Mouse (Mus musculus) limb, embryonic 14.5 days (tissue): ENCODE results near the gene Gm13420. TPM values are rescaled to one million over a fixed set of nuclear protein-coding genes. Genes with fewer than 3 reads are reported as not detected.

Source experiments
- ATAC-seq: fragments of 200-750 bp; cut with Nextera tagmentation; 2 replicates; pipeline ENCODE4 v1.8.0; 2017; ENCODE audit warnings: low read depth, moderate number of reproducible peaks, moderate TSS enrichment; ENCODE audit not compliant: low FRiP score
- DNase-seq: peaks from one replicate; pipeline ENCODE4 v3.0.0-alpha.2; 2015; ENCODE audit warnings: low spot score
- H3K27ac ChIP-seq: fragments of 300-500 bp; sonication (generic); replicated peaks from 2 replicates; pipeline ENCODE4 v1.5.1; 2014; ENCODE audit warnings: low read depth, mild to moderate bottlenecking, low read length, moderate library complexity, mixed read lengths
- H3K27me3 ChIP-seq: fragments of 300-500 bp; sonication (generic); 2 replicates; pipeline ENCODE4 v1.6.1; 2014; ENCODE audit warnings: low read length, mixed read lengths; ENCODE audit not compliant: control insufficient read depth, insufficient read depth
- H3K36me3 ChIP-seq: fragments of 300-500 bp; sonication (generic); 2 replicates; pipeline ENCODE4 v1.6.1; 2014; ENCODE audit warnings: mild to moderate bottlenecking, low read length, moderate library complexity, mixed read lengths; ENCODE audit not compliant: control insufficient read depth, insufficient read depth
- H3K4me1 ChIP-seq: fragments of 300-500 bp; sonication (generic); 2 replicates; pipeline ENCODE4 v1.6.1; 2014; ENCODE audit warnings: antibody characterized with exemption, low read length, mixed read lengths; ENCODE audit not compliant: control insufficient read depth, insufficient read depth
- H3K4me2 ChIP-seq: fragments of 300-500 bp; sonication (generic); replicated peaks from 2 replicates; pipeline ENCODE4 v1.6.1; 2014; ENCODE audit warnings: low read depth, mild to moderate bottlenecking, low read length, moderate library complexity; ENCODE audit not compliant: severe bottlenecking
- H3K4me3 ChIP-seq: fragments of 300-500 bp; sonication (generic); replicated peaks from 2 replicates; pipeline ENCODE4 v1.5.1; 2014; ENCODE audit warnings: low read length
- H3K9ac ChIP-seq: fragments of 300-500 bp; sonication (generic); 2 replicates; pipeline ENCODE4 v1.6.1; 2014; ENCODE audit warnings: mild to moderate bottlenecking, low read depth, low read length, moderate library complexity; ENCODE audit not compliant: severe bottlenecking
- H3K9me3 ChIP-seq: fragments of 300-500 bp; sonication (generic); 2 replicates; pipeline ENCODE4 v1.6.1; 2016; ENCODE audit warnings: low read length; ENCODE audit not compliant: control insufficient read depth
- POLR2A ChIP-seq: fragments of 200-500 bp; IDR thresholded peaks from 2 replicates; pipeline ENCODE4 v1.8.0; 2012; ENCODE audit warnings: inconsistent platforms, mild to moderate bottlenecking, moderate library complexity, borderline replicate concordance; ENCODE audit not compliant: insufficient read depth, insufficient read length; ENCODE audit errors: extremely low read depth
- WGBS: fragments of 180-500 bp; shearing (Covaris S2); extraction: QIAGEN DNeasy Blood & Tissue Kit; methylation state at CpG from one replicate; pipeline ENCODE4 v1.1.7; 2014; 5-methylcytosine and 5-hydroxymethylcytosine counted together
- polyA plus RNA-seq, 2 experiments: library from polyadenylated mRNA; depleted of rRNA in 1 of 2; stranded (reverse) in 1 of 2; unstranded in 1 of 2; fragments of >200 nt; fragmentation: Nextera tagmentation in 1 of 2; extraction: Ambion mirVana in 1 of 2; gene quantifications; 2 replicates each; pipeline versions ENCODE4 v1.2.1 to v1.2.3; 2012 to 2014

The Gm13420 gene
- polyA plus RNA-seq, 2 experiments, result 0.05 to 0.17 TPM

- H3K4me2 ChIP-seq, result no peak overlapping the region
- ATAC-seq (no peak), DNase-seq (no peak)
- no peaks in the 10 kb centered on the region for H3K4me1 ChIP-seq
- no peak overlapping the region for H3K4me3 ChIP-seq
- H3K36me3 ChIP-seq, result peaks cover 89% of the 10 kb centered on the region
- no peaks in the 10 kb centered on the region for H3K9me3 ChIP-seq
- TF ChIP-seq POLR2A, result no peak
- WGBS, result 90% methylated on average over 12 of the region's 12 CpGs
- no peak overlapping the region for H3K27ac ChIP-seq
- no peaks in the 10 kb centered on the region for H3K27me3 ChIP-seq
- no peak overlapping the region for H3K9ac ChIP-seq
These were observed 15.8 kb downstream of the Gm13420 start for GRCm38 (mm10) chr2:29735708-29736107.

GRCm38 (mm10) chr2:29733348-29733747 lies 18.1 kb downstream of the Gm13420 start:
- Histone ChIP-seq H3K4me3 (no peak overlapping the region), H3K36me3 (peaks cover 85% of the 10 kb centered on the region), H3K9ac (no peak overlapping the region), H3K9me3 (no peaks in the 10 kb centered on the region), H3K4me1 (no peaks in the 10 kb centered on the region), H3K27me3 (no peaks in the 10 kb centered on the region), H3K27ac (no peak overlapping the region), H3K4me2 (no peak overlapping the region)
- DNase-seq, result no peak
- TF ChIP-seq POLR2A, result no peak
- ATAC-seq, result no peak
- whole genome bisulfite sequencing, result 100% methylated on average over 4 of the region's 5 CpGs

DNA sequence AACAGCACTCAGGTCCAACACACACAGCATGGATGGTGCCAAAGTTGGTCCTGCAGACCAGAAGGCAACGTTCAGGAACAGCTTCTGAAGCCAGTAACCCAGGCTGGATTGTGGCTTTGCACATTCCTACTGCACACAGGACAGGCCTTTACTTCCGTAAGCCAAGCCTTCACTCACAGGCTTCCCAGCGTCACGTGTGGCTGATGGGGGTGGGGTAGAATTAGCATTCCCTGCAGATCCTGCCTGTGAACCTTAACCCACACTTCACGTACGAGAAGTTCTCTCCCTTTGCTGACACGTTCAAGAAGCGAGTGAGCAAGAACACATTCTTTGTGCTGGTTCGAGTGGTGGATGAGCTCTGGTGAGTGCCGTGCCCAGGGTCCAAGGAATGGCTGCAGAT lies 18.9 kb downstream of the Gm13420 start:
- no peaks in the 10 kb centered on the region for H3K27me3 ChIP-seq
- H3K27ac ChIP-seq, result no peak overlapping the region
- no peak for TF ChIP-seq POLR2A
- DNase-seq (no peak), ATAC-seq (no peak)
- no peak overlapping the region for H3K4me2 ChIP-seq
- H3K4me3 ChIP-seq, result no peak overlapping the region
- H3K9me3 ChIP-seq, result no peaks in the 10 kb centered on the region
- 92% methylated on average over 10 of the region's 10 CpGs for WGBS
- no peaks in the 10 kb centered on the region for H3K4me1 ChIP-seq
- H3K36me3 ChIP-seq, result peaks cover 85% of the 10 kb centered on the region
- no peak overlapping the region for H3K9ac ChIP-seq

DNA sequence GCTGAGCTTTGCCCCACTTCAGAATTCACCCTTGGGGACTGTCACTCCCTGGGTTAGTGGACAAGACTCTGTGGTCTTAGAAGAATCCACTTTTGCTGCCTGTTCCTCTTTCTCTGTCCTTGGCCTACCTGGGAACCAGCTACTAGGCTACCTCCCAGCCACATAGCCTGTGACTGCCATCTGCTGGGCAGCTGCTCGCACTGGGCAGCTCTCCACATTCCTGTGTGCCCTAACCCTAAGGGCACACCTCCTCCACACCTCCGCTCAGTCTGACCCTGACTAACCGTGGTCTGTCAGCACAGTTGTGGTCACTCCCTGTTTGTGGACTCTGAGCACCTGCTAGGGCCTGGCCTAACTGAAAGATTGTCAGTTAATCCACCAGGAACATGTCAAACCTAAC lies 19.9 kb downstream of the Gm13420 start:
- Histone ChIP-seq H3K4me1 (no peaks in the 10 kb centered on the region), H3K9me3 (no peaks in the 10 kb centered on the region), H3K27ac (no peak overlapping the region), H3K27me3 (no peaks in the 10 kb centered on the region), H3K4me2 (no peak overlapping the region), H3K36me3 (peaks cover 84% of the 10 kb centered on the region), H3K4me3 (no peak overlapping the region), H3K9ac (no peak overlapping the region)
- WGBS, result 54% methylated on average over 3 of the region's 3 CpGs
- ATAC-seq, result no peak
- no peak for TF ChIP-seq POLR2A
- no peak for DNase-seq

DNA sequence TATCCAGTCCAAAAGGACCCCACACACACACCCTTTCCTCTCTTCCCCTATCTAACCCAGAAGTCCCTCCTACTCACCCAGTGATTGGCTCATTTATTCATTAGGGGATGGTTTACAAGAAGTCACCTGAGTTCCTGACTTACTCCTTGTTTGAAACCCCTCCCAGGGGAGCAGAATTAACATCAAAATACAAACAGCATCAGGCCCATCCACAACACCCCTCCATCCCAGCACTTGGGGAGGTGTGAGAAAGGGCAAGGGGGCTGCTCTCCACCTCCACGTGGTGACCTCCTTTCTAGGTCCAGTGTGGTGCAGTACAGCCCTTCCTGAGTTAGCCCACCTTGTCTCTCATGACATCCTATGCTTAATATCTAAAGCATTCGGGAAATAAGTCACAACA lies 22.0 kb downstream of the Gm13420 start:
- DNase-seq, result no peak

More for the DNA sequence above, 22.0 kb downstream of the Gm13420 start:
- Histone ChIP-seq H3K9me3 (no peaks in the 10 kb centered on the region), H3K4me1 (no peaks in the 10 kb centered on the region), H3K9ac (no peak overlapping the region), H3K27ac (no peak overlapping the region), H3K27me3 (no peaks in the 10 kb centered on the region), H3K4me2 (no peak overlapping the region), H3K36me3 (peaks cover 87% of the 10 kb centered on the region), H3K4me3 (no peak overlapping the region)
- ATAC-seq, result no peak
- TF ChIP-seq POLR2A, result no peak
- WGBS, result 54% methylated on average over 2 of the region's 2 CpGs
